Comparison of ENCODE assay signal across 13 mouse cellular contexts in the genomic region with DNA sequence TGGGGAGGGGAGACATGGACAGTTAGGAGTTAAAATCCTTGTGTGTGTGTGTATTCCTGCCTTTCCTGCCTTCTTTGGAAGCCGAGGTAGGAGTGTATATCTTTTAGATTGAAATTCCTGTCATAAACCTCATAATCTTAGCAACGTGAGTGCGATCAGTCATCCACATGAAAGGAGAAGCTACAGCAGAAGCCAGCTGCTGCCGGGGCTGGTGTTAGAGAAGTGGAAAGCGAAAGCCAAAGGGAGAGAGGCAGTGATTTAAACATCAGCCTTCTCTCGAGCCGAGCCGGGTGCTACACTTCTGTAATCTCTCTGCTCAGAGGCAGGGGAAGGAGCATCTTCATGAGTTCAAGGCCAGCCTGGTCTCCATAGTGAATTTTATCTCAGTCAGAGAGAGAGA. TPM values are rescaled to one million over a fixed set of nuclear protein-coding genes. Genes with fewer than 3 reads are reported as not detected.
DNase-seq lines count a peak whose midpoint lies in the region; ATAC-seq and TF ChIP-seq lines count a peak whose summit lies in the region.
"Had no signal": no experiment of that assay in that cellular context is flagged by ENCODE, and none has a peak within 500 bp of the region (broad histone marks: within the 10 kb centered on the region; RNA-seq: fewer than 3 reads in every experiment).

No protein-coding gene starts in this region.

- H3K4me1 ChIP-seq in kidney, embryonic 15.5 days: peaks cover 17% of the 10 kb centered on the region
- no peaks in the 10 kb centered on the region for H3K4me1 ChIP-seq in forebrain, postnatal 0 days (ENCODE audit: insufficient read depth)
- H3K4me1 ChIP-seq: embryonic facial prominence, embryonic 15.5 days; hindbrain, embryonic 15.5 days; liver, embryonic 13.5 days had no signal

- peak; percentile 29; the same call in 1 of the 2 replicates for ATAC-seq in kidney, embryonic 15.5 days (replicated peaks; ENCODE audit: low FRiP score)
- ATAC-seq in forebrain, postnatal 0 days: no peak
- ATAC-seq: forebrain, embryonic 14.5 days had no signal

- peak overlapping the region; percentile 14; the same call in 1 of the 2 replicates for H3K9ac ChIP-seq in kidney, embryonic 15.5 days
- H3K9ac ChIP-seq in forebrain, postnatal 0 days: no peak overlapping the region
- H3K9ac ChIP-seq: embryonic facial prominence, embryonic 15.5 days; hindbrain, embryonic 15.5 days; liver, embryonic 13.5 days had no signal

- no peaks in the 10 kb centered on the region; the same call in 1 of the 2 replicates for H3K9me3 ChIP-seq in kidney, embryonic 15.5 days (replicated peaks)
- H3K9me3 ChIP-seq in forebrain, postnatal 0 days (ENCODE audit: low read length): no peaks in the 10 kb centered on the region
- H3K9me3 ChIP-seq: embryonic facial prominence, embryonic 15.5 days; hindbrain, embryonic 15.5 days; liver, embryonic 13.5 days had no signal

- peak overlapping the region; percentile 24; the same call in 1 of the 2 replicates for H3K27ac ChIP-seq in kidney, embryonic 15.5 days
- no peak overlapping the region for H3K27ac ChIP-seq in forebrain, postnatal 0 days (ENCODE audit: low read depth, low read length)
- H3K27ac ChIP-seq: embryonic facial prominence, embryonic 15.5 days; hindbrain, embryonic 15.5 days; liver, embryonic 13.5 days had no signal

- peak overlapping the region; percentile 23; the same call in 1 of the 2 replicates for H3K4me2 ChIP-seq in kidney, embryonic 15.5 days
- H3K4me2 ChIP-seq in myocyte (ENCODE audit: low read depth): peak overlapping the region; percentile 50
- H3K4me2 ChIP-seq in forebrain, postnatal 0 days (ENCODE audit: low read depth): no peak overlapping the region
- H3K4me2 ChIP-seq: embryonic facial prominence, embryonic 15.5 days; hindbrain, embryonic 15.5 days; liver, embryonic 13.5 days had no signal

- TF ChIP-seq POLR2A in brain, embryonic 14.5 days (IDR thresholded peaks at IDR 0.05; ENCODE audit: borderline replicate concordance, extremely low read depth, insufficient read depth, insufficient read length, poor library complexity, severe bottlenecking): no peak
- TF ChIP-seq POLR2A in myocyte (IDR thresholded peaks at IDR 0.05; ENCODE audit: insufficient read length, low read depth): no peak

- no peak for DNase-seq in kidney, adult 11 months
- peak; percentile 70 for DNase-seq in A20 (ENCODE audit: low read depth, low spot score)
- peak; percentile 6 for DNase-seq in brain, embryonic 14.5 days (ENCODE audit: low read depth)
- DNase-seq in testis, postnatal 10 days (ENCODE audit: low spot score): no peak
- no peak for DNase-seq in forebrain, postnatal 0 days
- DNase-seq: liver, embryonic 13.5 days; thymus, postnatal 25 days had no signal

- H3K4me3 ChIP-seq in kidney, embryonic 15.5 days (replicated peaks): no peak overlapping the region
- H3K4me3 ChIP-seq in myocyte: no peak overlapping the region
- no peak overlapping the region for H3K4me3 ChIP-seq in forebrain, postnatal 0 days (ENCODE audit: low read depth, low read length)
- H3K4me3 ChIP-seq: embryonic facial prominence, embryonic 15.5 days; hindbrain, embryonic 15.5 days; liver, embryonic 13.5 days had no signal

- H3ac ChIP-seq in myocyte (ENCODE audit: control insufficient read depth, insufficient read length): no peak overlapping the region

- 26% methylated on average over 8 of the region's 8 CpGs for WGBS in kidney, embryonic 15.5 days
- WGBS in forebrain, postnatal 0 days: 76% methylated on average over 8 of the region's 8 CpGs

- no peaks in the 10 kb centered on the region for H3K79me2 ChIP-seq in myocyte (ENCODE audit: control insufficient read depth, insufficient read depth)

- no peaks in the 10 kb centered on the region for H3K36me3 ChIP-seq in kidney, embryonic 15.5 days
- H3K36me3 ChIP-seq in myocyte (ENCODE audit: control insufficient read depth, insufficient read depth): no peaks in the 10 kb centered on the region
- H3K36me3 ChIP-seq in forebrain, postnatal 0 days (ENCODE audit: insufficient read depth): no peaks in the 10 kb centered on the region
- H3K36me3 ChIP-seq: embryonic facial prominence, embryonic 15.5 days; hindbrain, embryonic 15.5 days; liver, embryonic 13.5 days had no signal

- H3K27me3 ChIP-seq in kidney, embryonic 15.5 days: no peaks in the 10 kb centered on the region
- peaks cover 5% of the 10 kb centered on the region for H3K27me3 ChIP-seq in myocyte (ENCODE audit: control insufficient read depth, insufficient read depth, insufficient read length)
- no peaks in the 10 kb centered on the region for H3K27me3 ChIP-seq in forebrain, postnatal 0 days (ENCODE audit: insufficient read depth, low read length)
- H3K27me3 ChIP-seq: embryonic facial prominence, embryonic 15.5 days; hindbrain, embryonic 15.5 days; liver, embryonic 13.5 days had no signal

- TF ChIP-seq CTCF in brain, embryonic 14.5 days (IDR thresholded peaks at IDR 0.05; ENCODE audit: borderline replicate concordance, extremely low read depth, insufficient read depth, insufficient read length): no peak
- no peak for TF ChIP-seq CTCF in forebrain, postnatal 0 days (IDR thresholded peaks at IDR 0.05; ENCODE audit: low read depth)

TF ChIP-seq in myocyte, 11 proteins besides CTCF, POLR2A, EP300 and RAD21:
- no peak for TF ChIP-seq CEBPB (IDR thresholded peaks at IDR 0.05; ENCODE audit: insufficient read depth, poor library complexity, severe bottlenecking)
- TF ChIP-seq TCF12 (IDR thresholded peaks at IDR 0.05; ENCODE audit: insufficient read depth, poor library complexity, severe bottlenecking): no peak
- TF ChIP-seq POLR2AphosphoS2 (IDR thresholded peaks at IDR 0.05; ENCODE audit: insufficient read length, low read depth): no peak
- TF ChIP-seq MYOG (IDR thresholded peaks at IDR 0.05; ENCODE audit: control insufficient read depth in 1 of 3, insufficient read depth in 1 of 3, insufficient read length in 2 of 3, low read depth in 2 of 3): no peak
- no peak for TF ChIP-seq USF1 (IDR thresholded peaks at IDR 0.05; ENCODE audit: low read depth)

RNA-seq across cellular contexts. Expression of gene Bmp6, which starts 48.3 kb away (rescaled TPM):
- 1.7 and 2.5 TPM in 2 replicates for polyA plus RNA-seq in kidney, embryonic 15.5 days (2015; fragmentation: Nextera tagmentation; extraction: Ambion mirVana)
- polyA plus RNA-seq in brain, embryonic 14.5 days (2012; rRNA removed): 8.2 and 12.8 TPM in 2 replicates
- 0.06 TPM for polyA plus RNA-seq in myocyte (2012; fragmentation: generic; extraction: Trizol)
- total RNA-seq in forebrain, postnatal 0 days (2014; rRNA removed): 8.5 and 16.3 TPM in 2 replicates
- 3.8 TPM in 2 replicates for polyA plus RNA-seq in forebrain, postnatal 0 days (2015; fragmentation: Nextera tagmentation; extraction: Ambion mirVana)
- total RNA-seq: megakaryocyte-erythroid progenitor cell, adult 5-6 weeks had no signal

Comparison
In these comparisons a context has a peak if more than half of its experiments do, and no peak if none do; other contexts are left out.
1. DNase-seq: peak in A20 (single experiment) and brain, embryonic 14.5 days (single experiment); none in kidney, adult 11 months (single experiment), testis, postnatal 10 days (single experiment) and forebrain, postnatal 0 days (single experiment).